Mouse (Mus musculus): Measurements from ENCODE around the gene Nfat5.
A peak's percentile ranks its signal among the peaks of the same experiment; 100 is the strongest.

Nfat5 gene

GRCm38 (mm10) chr8:107292119-107292927 is 947 bp upstream of the Nfat5 start:
- DNase-seq (ENCODE audit: low read depth, low spot score): peak; percentile 72

- peak; percentile 70 for DNase-seq (ENCODE audit: low read depth, low spot score)
These were observed 665 bp downstream of the Nfat5 start for GRCm38 (mm10) chr8:107293641-107294628.

- no peak for DNase-seq (ENCODE audit: low read depth, low spot score)
These were observed 2.2 kb downstream of the Nfat5 start for GRCm38 (mm10) chr8:107295450-107295849.

- no peak for DNase-seq (ENCODE audit: low read depth, low spot score)
These were observed 18.6 kb downstream of the Nfat5 start for GRCm38 (mm10) chr8:107311876-107312275.

- peak; percentile 81 for DNase-seq (ENCODE audit: low read depth, low spot score)
These were observed 30.9 kb downstream of the Nfat5 start for GRCm38 (mm10) chr8:107324142-107324541.

- DNase-seq (ENCODE audit: low read depth, low spot score): peak; percentile 27
These were observed 36.3 kb downstream of the Nfat5 start for GRCm38 (mm10) chr8:107329595-107329994.

- no peak for DNase-seq (ENCODE audit: low read depth, low spot score)
These were observed 43.2 kb downstream of the Nfat5 start for GRCm38 (mm10) chr8:107336480-107336879.

GRCm38 (mm10) chr8:107370311-107370710 is 77.0 kb downstream of the Nfat5 start:
- DNase-seq (ENCODE audit: low read depth, low spot score): no peak

- no peak for DNase-seq (ENCODE audit: low read depth, low spot score)
These were observed 84.1 kb downstream of the Nfat5 start for GRCm38 (mm10) chr8:107377346-107377745.

- DNase-seq (ENCODE audit: low read depth, low spot score): no peak
These were observed 87.5 kb downstream of the Nfat5 start for GRCm38 (mm10) chr8:107380734-107381133.

GRCm38 (mm10) chr8:107381666-107382065 is 88.4 kb downstream of the Nfat5 start:
- no peak for DNase-seq (ENCODE audit: low read depth, low spot score)

GRCm38 (mm10) chr8:107382898-107383297 is 89.6 kb downstream of the Nfat5 start:
- DNase-seq (ENCODE audit: low read depth, low spot score): no peak

GRCm38 (mm10) chr8:107384651-107385050 is 91.4 kb downstream of the Nfat5 start:
- no peak for DNase-seq (ENCODE audit: low read depth, low spot score)

GRCm38 (mm10) chr8:107385063-107385462 is 91.8 kb downstream of the Nfat5 start:
- no peak for DNase-seq (ENCODE audit: low read depth, low spot score)

GRCm38 (mm10) chr8:107386171-107386570 is 92.9 kb downstream of the Nfat5 start:
- no peak for DNase-seq (ENCODE audit: low read depth, low spot score)

- peak; percentile 67 for DNase-seq (ENCODE audit: low read depth, low spot score)
These were observed 93.4 kb downstream of the Nfat5 start for GRCm38 (mm10) chr8:107386642-107387041.

- peak; percentile 55 for DNase-seq (ENCODE audit: low read depth, low spot score)
These were observed 94.6 kb downstream of the Nfat5 start for GRCm38 (mm10) chr8:107387861-107388260.

- DNase-seq (ENCODE audit: low read depth, low spot score): no peak
These were observed 96.3 kb downstream of the Nfat5 start for GRCm38 (mm10) chr8:107389557-107389956.

GRCm38 (mm10) chr8:107390476-107391135 is 97.3 kb downstream of the Nfat5 start:
- DNase-seq (ENCODE audit: low read depth, low spot score): no peak

GRCm38 (mm10) chr8:107391136-107391516 is 97.9 kb downstream of the Nfat5 start:
- DNase-seq (ENCODE audit: low read depth, low spot score): no peak

- no peak for DNase-seq (ENCODE audit: low read depth, low spot score)
These were observed 102.1 kb downstream of the Nfat5 start for GRCm38 (mm10) chr8:107395397-107395796.
